Mouse (Mus musculus) liver, postnatal 0 days (tissue): ENCODE measurements around the gene Serf2.

Source experiments
- CTCF ChIP-seq: sonication (generic); IDR thresholded peaks from 2 replicates; pipeline ENCODE4 v1.5.1; 2016; ENCODE audit warnings: antibody characterized with exemption, low read depth
- EP300 ChIP-seq: IDR thresholded peaks from 2 replicates; pipeline ENCODE4 v1.6.1; 2016; ENCODE audit warnings: antibody characterized with exemption, low read depth, mild to moderate bottlenecking

DNA sequence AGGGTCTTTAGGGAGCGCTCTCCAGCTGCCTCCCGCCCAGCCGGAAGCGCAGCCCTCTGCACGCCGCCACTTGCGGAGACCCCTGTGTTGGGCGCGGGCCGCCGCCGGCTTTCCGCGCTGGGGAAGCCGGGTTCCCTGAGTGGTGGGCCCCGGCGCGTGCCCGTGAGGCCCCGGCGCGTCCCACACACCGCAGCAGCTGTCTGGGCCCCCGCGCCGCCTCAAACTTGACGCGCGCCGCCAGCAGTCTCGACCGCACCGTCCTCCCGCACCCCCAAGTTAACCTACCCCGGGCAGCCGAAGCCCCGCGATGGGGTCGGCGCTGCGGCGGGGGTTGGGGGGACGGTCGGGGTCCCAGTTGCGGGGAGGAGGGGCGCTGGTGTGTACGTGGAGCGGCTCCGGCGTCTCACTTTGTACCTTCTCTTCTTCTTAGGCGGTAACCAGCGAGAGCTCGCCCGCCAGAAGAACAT is 583 bp downstream of the Serf2 start:
- TF ChIP-seq EP300 (no peak), CTCF (no peak)
